Mouse (Mus musculus) urinary bladder, postnatal 36 days (tissue): ENCODE measurements around the gene Gga3.

Experiments used
- DNase-seq, 2 experiments: peaks; one replicate each; pipeline ENCODE4 v3.0.0; 2022; ENCODE audit warnings: low spot score in 2 of 2, mixed read lengths in 1 of 2

Gene Gga3

DNA sequence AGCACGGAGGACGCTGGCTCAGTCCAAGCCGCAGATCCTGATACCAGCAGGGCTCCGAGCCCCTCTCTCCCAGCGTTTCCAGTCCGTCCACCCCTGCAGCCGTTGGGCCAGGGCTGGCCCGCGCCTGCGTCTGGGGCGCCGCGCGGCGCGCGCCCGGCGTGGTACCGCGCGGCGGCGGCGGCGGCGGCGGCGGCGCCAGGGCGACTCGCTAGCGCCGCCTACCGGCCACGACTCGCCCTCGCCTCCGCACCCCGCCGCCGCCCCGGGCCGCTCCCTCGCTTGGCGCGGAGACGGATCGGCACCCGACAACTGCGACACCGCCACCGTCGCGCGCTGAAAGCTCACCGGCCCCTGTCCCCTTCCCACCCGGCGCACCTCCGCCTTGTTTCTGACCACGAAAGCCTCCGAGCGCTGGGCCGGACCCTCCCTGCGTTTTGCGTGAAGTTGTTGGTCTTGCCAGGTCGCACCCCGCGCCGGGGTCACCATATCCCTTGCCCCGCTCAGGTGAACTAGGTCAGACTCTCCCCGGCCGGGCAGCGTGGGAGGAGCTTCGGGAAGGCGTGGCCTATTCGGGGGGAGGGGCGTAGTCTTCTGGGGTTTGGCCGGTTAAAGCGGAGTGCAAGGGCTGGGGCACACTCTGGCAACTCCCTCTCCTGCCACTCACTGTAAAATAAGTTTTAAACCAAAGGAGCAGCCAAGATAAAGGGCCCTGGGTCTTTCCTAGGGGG is 8.7 kb upstream of the Gga3 start, which contains the start of gene Mif4gd:
Mif4gd (minus strand) TSS at position 560 of the 728 bp plus-strand sequence.
- DNase-seq, result peak; percentile 94 to 95

GRCm38 (mm10) chr11:115612059-115612409 is 8.2 kb upstream of the Gga3 start:
- DNase-seq, result peak; percentile 81 to 84

DNA sequence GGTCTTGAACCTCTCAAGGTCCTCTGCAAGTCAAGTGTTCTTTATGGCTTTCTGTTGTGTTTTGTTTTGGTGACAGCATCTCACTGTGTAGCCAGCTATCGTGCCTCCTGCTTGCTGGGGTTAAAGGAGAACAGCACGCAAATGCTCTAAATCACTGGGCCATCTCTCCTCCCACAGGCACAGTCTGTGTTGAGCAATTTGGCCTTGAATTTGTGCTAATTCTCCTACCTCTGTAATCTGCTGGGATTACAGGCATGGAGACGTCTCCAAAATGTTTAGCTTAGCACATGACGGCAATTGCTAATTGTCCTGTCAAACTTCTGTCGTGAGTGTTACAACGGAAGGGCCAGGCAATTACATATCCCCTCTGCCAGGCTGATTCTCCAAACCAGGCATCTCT is 7.3 kb upstream of the Gga3 start:
- no peak for DNase-seq

DNA sequence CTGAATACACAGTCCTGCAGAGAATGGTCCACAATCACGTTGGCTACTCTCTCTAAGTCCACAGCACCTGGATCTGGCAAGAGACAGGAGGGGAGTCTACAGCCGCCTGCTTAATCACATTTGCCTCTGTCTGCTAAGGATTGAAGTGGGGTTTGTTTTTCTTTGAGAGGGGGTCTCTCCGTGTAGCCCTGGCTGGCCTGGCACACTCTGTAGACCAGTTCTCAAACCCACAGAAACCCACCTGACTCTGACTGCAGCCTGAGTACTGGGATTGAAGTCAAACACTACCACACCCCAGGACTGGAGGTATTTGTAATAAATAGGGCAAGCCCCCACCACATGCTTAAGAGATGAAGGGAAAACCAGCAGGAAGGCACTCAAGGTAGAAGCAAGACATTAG is 5.7 kb upstream of the Gga3 start:
- no peak for DNase-seq

DNA sequence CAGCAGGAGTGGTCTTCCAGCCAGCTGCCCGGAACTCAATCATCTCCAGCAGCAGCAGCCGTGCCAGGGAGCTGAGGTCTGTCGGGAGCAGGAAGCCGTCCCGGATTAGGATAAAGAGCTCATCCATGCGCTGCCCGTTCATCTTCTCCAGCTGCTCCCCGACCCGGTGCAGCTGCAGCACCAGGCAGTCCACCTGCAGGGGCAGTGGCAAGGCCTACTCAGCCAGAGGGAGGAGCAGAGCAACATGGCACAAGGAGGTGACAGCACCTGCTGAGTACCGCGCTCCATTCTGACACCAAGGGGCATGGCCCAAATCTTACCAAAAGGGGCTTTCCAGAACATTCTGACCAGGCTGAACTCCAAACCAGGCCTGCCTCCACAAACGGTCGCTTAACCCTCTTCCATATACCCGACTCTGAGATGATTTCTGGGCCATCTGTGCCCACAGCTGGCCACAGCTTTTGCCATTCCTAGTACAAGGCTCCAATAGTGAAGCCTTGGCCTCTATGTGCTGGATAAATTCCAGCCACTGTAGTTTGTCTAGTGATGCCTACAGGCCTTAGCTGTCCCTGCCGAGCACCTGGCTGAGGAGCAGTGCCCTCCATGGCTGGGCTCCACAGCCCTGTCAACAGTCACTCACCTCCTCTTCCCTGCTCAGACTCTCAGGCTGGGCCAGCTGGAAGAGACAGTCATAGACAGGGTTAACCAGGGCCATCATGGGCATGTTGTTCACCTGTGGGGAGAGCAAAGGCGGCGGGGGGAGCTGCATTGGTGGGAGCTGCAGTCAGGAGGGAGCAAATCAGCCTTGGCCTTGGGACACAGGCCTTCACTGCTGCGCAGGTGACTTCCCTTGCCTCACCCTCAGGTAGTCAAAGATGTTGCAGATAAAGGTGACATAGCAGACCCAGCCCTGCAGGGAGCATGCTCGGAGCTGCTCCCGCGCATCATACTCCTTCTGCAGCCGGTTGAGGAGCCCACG is 4.9 kb upstream of the Gga3 start:
- no peak for DNase-seq

- DNase-seq, result no peak
Measured at GRCm38 (mm10) chr11:115606733-115607132, 2.9 kb upstream of the Gga3 start.

DNA sequence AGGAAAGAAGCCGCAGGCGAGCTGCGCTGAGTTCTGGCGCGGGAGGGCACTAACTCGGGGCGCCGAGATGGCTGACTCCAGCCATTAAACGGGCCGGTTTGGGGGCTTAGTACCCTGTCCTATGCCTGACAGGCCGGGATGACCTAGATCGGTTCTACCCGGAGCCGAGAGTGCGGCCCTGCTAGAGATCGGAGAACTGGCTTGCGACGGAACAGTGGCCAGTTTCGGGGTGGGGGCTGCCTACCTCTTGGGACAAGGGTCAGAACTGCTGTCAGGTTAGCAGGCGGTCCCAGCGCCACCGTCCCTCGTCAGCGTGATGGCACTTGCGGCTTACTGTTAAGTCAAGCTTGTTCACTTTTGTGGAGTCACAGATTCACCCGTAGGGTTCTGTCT is 449 bp upstream of the Gga3 start:
- DNase-seq, result no peak

GRCm38 (mm10) chr11:115603128-115603475 is 749 bp downstream of the Gga3 start:
- DNase-seq, result no peak

GRCm38 (mm10) chr11:115601174-115601573 is 2.7 kb downstream of the Gga3 start:
- DNase-seq, result no peak

- DNase-seq, result no peak
Measured at GRCm38 (mm10) chr11:115600743-115601142, 3.1 kb downstream of the Gga3 start.

GRCm38 (mm10) chr11:115599722-115600121 is 4.1 kb downstream of the Gga3 start:
- no peak for DNase-seq

GRCm38 (mm10) chr11:115598309-115598708 is 5.5 kb downstream of the Gga3 start:
- DNase-seq, result no peak

DNA sequence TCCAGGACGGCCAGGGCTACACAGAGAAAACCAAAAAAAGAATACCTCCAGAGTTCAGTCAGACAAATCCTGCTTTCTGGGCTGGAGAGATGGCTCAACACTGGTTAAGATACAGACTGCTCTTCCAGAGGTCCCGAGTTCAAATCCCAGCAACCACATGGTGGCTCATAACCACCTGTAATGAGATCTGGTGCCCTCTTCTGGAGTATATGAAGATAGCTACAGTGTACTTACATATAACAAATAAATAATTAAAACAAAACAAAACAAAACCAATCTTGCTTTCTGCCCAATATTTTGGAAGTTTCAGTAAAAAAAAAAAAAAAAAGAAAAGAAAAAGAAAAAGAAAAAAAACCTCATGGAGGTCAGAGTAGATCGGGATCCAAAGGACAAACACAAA is 8.6 kb downstream of the Gga3 start:
- DNase-seq, result no peak

- no peak for DNase-seq
Measured at GRCm38 (mm10) chr11:115590526-115591075, 13.2 kb downstream of the Gga3 start.

- no peak for DNase-seq
Measured at GRCm38 (mm10) chr11:115587984-115588383, 15.9 kb downstream of the Gga3 start.

- no peak for DNase-seq
Measured at GRCm38 (mm10) chr11:115586403-115586802, 17.4 kb downstream of the Gga3 start.

- DNase-seq, result no peak
Measured at GRCm38 (mm10) chr11:115585573-115586100, 18.2 kb downstream of the Gga3 start.

- DNase-seq, result no peak
Measured at GRCm38 (mm10) chr11:115584376-115585073, 19.3 kb downstream of the Gga3 start.

DNA sequence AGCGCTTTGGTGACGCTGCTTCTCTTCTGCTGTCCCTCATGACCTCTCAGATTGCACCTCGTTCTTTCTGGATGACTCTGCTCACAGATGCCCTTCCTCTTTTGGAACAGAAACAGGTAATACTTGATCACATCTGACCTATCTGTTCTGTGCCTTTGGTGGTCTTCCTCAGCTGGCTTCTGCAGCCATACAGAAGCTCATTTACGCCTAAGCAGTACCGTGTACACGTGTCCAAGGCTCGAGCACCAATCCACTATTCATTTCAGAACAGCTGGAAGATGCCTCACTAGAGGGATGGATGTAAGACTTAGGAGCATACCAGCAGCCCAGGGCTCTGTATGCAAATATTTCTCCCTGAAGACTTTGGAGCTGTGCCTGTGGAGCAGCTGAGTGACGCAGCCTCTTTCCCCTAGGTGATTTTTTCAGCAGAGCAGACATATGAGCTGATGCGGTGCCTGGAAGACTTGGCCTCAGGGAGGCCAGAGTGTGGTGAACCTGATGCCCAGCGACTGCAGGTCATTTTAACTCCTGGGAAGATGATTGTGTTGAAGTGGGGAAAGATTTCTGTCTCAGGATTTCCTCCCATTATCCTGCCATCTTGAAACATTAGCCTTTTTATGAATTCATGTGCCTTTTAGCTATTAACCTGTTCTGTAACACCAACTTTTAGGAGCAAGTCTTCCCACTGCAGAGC is 20.8 kb downstream of the Gga3 start:
- DNase-seq, result no peak

GRCm38 (mm10) chr11:115579080-115579479 is 24.8 kb downstream of the Gga3 start:
- DNase-seq, result no peak

DNA sequence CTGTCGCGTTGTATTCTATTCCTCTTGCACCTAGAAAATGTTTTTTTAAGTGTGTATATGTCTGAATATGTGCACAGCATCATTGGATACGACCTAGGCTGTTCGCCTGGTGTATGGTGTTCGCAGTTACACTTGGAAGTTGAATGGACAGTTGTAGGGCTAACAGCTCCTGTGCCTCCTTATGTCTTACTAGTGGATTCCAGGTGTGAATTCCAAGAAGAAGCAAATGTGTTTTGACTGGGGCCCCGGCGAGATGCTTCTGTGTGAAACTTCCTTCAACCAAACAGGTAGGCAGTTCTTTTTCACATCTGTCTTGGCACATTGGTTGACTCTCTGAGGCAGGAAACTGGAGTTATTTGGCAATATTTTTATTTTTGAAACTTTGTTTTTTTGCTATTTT is 38.9 kb downstream of the Gga3 start:
- DNase-seq, result no peak
